Mouse (Mus musculus) retina, embryonic 14.5 days (tissue): ENCODE measurements at regions not wholly inside any gene's neighbourhood (a gene's known extent, or its start where the extent isn't known, plus 50 kb on each side); places are given as distances from the start of the nearest gene placed in this dataset.

ENCODE experiments used
- DNase-seq: peaks from one replicate; pipeline ENCODE4 v3.0.0-alpha.2; 2015; ENCODE audit warnings: low spot score

DNA sequence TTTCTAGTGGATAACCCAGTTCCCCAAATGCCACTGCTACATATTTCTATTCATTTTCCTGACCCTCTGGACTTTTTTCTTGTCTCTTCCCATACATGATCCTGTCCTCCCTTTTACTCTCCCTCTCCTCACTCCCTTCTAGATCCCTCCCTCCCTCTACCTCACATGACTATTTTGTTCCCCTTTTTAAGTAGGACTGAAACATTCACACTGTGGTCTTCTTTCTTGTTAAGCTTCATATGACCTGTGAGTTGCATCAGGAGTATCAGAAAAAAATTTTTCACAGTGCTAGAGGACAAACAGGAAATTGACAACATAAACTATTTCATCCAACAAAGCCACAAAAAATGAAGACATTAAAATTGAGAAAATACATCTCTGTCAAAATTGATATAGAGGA is 797.5 kb downstream of the Ndufa4 start:
- DNase-seq: no peak

DNA sequence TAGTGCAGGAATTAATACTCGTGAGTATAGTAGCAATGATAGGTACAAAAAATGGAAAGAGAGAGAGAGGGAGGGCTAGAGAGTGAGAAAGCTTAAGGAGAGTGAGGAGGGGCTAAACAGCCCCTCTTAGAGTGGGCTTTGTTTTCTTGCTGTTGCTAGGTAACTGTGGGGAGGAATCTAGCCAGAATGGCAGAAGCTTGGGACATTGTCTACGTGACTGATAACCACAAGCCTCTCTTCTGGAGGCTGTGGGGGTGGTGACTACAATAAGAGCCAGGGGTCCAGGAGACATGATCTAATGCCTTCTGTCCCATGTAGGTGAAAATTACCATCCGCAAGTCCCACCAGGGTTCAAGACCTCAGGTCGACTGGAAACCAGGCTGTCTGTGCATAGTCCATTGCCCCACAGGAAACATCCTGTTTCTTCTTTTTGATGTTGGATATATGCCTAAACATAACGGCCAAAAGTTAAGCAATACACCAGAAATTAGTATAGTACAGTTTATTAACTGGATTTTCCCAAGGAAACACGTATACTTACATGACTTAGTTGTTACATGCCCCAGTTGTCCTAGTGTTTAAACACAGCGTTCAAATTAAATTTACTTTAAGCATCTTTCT is 798.8 kb downstream of the Ndufa4 start:
- DNase-seq: no peak

DNA sequence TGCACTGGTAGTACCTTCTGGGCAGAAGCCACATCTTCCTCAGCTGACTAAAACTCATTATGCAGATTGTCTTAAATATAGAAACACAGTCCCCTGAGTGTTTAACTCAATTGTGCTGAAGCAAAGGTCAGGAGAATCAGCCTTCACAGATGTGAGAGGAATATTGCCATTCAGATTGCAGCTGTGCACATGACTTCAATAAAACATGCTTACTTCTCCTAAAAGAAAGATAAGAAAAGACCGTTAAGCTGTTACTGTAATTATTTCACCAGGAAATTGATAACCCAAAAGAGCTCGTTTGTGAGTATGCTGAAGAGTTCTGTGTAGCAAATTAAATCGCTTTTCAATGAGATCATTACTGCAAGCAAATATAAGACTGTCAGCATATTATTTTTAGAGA is 803.9 kb downstream of the Ndufa4 start:
- DNase-seq: no peak

GRCm38 (mm10) chr6:11060961-11061583 is 846.2 kb downstream of the Ndufa4 start:
- DNase-seq: peak; percentile 42
